Mouse (Mus musculus): ENCODE results near the gene Atp6ap1.

- TF ChIP-seq ZNF384 (IDR thresholded peaks at IDR 0.05; ENCODE audit: low read depth, low read length) (no peak), MAFK (IDR thresholded peaks at IDR 0.05; ENCODE audit: insufficient read depth, low read depth, low read length) (no peak), ZC3H11A (IDR thresholded peaks at IDR 0.05; ENCODE audit: borderline replicate concordance, low read depth, low read length) (no peak)
Observed at GRCm38 (mm10) chrX:74299721-74300120, 2.8 kb downstream of the Atp6ap1 start.

All from ES-E14 (cell line).